Mouse (Mus musculus) ES-E14 (cell line): ENCODE data around the gene Ppp1ca.

Source experiments
- ZC3H11A ChIP-seq: IDR thresholded peaks from 2 replicates; pipeline ENCODE4 v1.6.1; 2012; ENCODE audit warnings: low read depth, mild to moderate bottlenecking, inconsistent platforms, low read length, borderline replicate concordance
- ZNF384 ChIP-seq: IDR thresholded peaks from 2 replicates; pipeline ENCODE4 v1.6.1; 2012; ENCODE audit warnings: low read depth, low read length, inconsistent platforms

- TF ChIP-seq ZC3H11A (no peak), ZNF384 (no peak)
These were observed 4.7 kb downstream of the Ppp1ca start for GRCm38 (mm10) chr19:4196548-4196947.
